Mouse (Mus musculus): ENCODE measurements around the gene Map2k5. TPM values are rescaled to one million over a fixed set of nuclear protein-coding genes. Genes with fewer than 3 reads are reported as not detected.

Map2k5 gene
- 27.6 TPM for polyA plus RNA-seq (2015; fragmentation: Illumina TruSeq; extraction: RNeasy Lipid Tissue Mini Kit (QIAGEN cat#74804); ENCODE audit: low read depth, low replicate concordance)

DNA sequence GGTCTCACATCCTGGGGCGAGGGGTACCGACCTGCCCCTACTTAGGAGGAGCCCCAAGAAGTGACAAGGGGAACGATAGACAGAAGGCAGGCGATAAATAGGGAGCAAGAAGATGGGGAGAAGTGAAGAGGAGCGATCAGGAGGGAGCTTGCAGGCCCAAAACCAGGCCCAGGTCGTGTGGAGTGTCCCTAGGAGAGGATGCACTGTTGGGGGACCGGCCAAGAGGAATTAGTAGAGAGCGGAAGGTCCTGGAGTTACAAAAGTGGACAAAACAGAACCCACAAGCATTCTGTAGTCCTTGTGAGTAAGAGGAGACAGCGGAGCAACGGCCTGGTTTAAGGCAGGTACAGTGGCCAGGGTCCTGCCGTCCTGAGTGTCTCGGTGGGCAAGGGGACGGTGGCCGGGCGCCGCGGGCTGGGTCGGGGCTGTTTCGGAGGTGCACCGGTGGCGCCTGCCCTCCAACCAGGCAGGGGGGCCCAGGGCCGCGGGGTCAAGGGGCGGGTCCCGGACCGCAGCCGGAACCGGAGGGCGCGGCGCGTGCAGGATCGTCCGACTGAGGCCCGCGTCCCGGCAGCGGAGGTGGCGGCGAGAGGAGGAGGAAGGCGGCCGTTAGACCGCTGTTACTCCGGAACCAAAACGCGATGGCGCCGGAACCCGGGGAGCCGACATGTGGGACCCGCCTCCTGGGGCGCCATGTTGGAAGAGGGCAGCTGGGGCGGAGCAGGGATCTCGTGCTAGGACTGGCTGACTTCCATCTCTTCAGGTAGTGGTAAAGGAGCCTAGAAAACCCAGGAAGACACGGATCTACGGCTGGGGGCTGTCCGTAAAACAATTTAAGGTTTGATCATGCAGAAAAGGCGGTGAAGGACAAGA lies at the start of gene Map2k5:
Gene Map2k5, minus strand, starts transcription at position 633 of the 873 bp plus-strand sequence.

DNA sequence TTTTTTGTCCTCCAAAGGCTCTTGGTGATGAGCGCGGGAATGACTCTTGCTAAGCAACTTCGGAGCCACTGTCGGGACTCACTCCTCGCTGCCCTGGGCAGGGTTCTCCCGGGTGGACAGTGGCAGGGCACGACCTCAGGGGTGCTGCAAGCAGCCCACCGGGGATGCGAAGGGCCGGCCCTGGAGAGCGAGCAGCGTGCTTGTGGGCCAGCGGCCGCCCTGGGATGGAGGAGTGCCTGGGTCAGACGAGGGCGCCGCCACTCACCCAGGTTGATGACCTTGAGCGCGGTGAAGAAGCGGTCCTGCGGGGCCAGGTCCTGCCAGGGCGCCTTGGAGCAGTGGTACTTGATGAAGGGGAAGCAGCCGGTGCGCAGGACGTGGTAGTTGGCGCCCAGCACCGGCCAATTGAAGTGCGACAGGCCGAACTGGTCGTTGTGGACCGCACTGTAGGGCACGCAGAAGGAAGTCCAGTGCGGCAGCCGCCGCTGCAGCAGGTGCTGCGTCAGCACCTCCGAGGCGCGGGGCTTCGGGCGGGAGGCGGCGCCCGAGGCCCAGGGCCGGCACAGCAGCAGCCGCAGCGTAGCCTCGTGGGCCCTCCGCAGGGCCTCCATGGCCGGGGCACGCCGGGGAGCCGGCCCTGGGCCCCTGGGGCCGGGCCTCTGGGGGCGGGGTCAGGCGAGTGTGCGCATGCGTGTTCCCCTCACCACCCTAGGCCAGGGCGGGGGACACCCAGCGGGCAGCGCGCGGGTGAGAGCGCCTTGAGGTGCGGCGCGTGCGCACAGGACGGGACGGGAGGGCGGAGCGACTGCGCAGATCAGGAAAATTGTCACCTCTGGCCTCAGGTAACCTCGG lies 21.1 kb upstream of the Map2k5 start, which contains the start of gene 2300009A05Rik:
Gene 2300009A05Rik, minus strand, starts transcription at position 636 of the 852 bp plus-strand sequence.

DNA sequence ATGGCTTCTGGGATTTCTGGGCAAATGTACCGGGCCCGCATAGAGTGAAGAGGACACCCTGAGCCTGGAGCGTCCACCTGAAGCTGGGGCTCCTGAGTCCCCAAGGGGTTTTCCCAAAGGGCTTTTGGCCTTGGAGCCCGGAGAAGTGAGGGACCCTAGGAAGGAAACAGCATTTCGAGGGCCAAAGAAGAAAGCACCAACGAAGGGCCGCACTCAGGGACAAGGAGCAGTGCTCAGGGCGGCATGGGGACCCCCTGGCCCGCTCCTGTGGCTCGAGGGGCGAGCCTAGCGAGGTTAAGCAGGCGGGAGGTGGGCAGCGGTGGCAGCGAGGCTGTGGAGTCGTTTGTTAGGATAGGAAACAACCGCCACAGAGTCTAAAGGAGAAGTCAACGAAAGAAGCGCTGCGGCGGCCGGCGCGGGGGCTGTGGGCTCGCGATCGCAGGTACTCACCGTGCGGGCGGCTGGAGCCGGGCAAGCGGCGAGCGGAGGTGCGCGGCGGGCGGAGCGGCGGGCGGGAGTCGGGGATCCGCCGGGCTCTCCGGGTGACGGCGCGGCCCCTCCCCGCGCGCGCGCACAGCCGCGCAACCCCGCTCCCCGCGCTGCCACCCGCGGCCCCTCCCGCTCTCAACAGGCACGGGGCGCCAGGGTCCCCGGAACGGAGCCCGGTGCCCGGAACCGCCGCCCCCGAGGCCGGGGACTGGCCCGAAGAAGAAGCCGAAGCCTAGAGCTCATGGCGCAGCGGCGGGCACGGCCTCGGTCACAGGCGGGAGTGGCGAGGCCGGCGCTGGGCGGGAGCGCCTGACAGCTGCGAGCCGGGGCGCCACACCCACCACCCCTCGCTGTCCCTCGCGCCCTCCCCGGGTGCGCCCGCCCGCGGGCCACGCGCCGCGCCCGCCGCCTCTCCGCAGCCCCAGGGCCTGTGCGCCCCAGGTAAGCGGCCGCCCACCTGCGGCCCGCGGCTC lies 229.0 kb downstream of the Map2k5 start, which contains the start of gene Skor1:
Gene Skor1, minus strand, starts transcription at position 552 of the 962 bp plus-strand sequence.

Other genes starting within 250 kb of the Map2k5 start
- 0.12 TPM for gene Skor1, start 228.9 kb downstream of the Map2k5 start, polyA plus RNA-seq (2015; fragmentation: Illumina TruSeq; extraction: RNeasy Lipid Tissue Mini Kit (QIAGEN cat#74804); ENCODE audit: low read depth, low replicate concordance)
- gene 2300009A05Rik, start 21.3 kb upstream of the Map2k5 start, polyA plus RNA-seq (2015; fragmentation: Illumina TruSeq; extraction: RNeasy Lipid Tissue Mini Kit (QIAGEN cat#74804); ENCODE audit: low read depth, low replicate concordance), result 26.3 TPM
- not detected for gene Iqch, start 224.6 kb upstream of the Map2k5 start, polyA plus RNA-seq (2015; fragmentation: Illumina TruSeq; extraction: RNeasy Lipid Tissue Mini Kit (QIAGEN cat#74804); ENCODE audit: low read depth, low replicate concordance)
- gene Aagab, start 224.8 kb upstream of the Map2k5 start, polyA plus RNA-seq (2015; fragmentation: Illumina TruSeq; extraction: RNeasy Lipid Tissue Mini Kit (QIAGEN cat#74804); ENCODE audit: low read depth, low replicate concordance), result 33.4 TPM